Comparison of ENCODE assay signal across 26 mouse cellular contexts in genomic region chr6:82806971-82807370, GRCm38 (mm10). TPM values are rescaled to one million over a fixed set of nuclear protein-coding genes. Genes with fewer than 3 reads are reported as not detected.
DNase-seq lines count a peak whose midpoint lies in the region; ATAC-seq and TF ChIP-seq lines count a peak whose summit lies in the region.
"Had no signal": no experiment of that assay in that cellular context is flagged by ENCODE, and none has a peak within 500 bp of the region (broad histone marks: within the 10 kb centered on the region; RNA-seq: fewer than 3 reads in every experiment).

No protein-coding gene starts in this region.

- 44% methylated on average over 3 of the region's 3 CpGs for WGBS in embryonic facial prominence, embryonic 14.5 days
- 70% methylated on average over 3 of the region's 3 CpGs for WGBS in embryonic facial prominence, embryonic 10.5 days
- 61% methylated on average over 3 of the region's 3 CpGs for WGBS in heart, embryonic 11.5 days (ENCODE audit: insufficient replicate concordance)
- 76% methylated on average over 3 of the region's 3 CpGs for WGBS in stomach, embryonic 16.5 days
- WGBS in stomach, postnatal 0 days: 67% methylated on average over 3 of the region's 3 CpGs
- 50% methylated on average over 3 of the region's 3 CpGs for WGBS in lung, postnatal 0 days

- no peaks in the 10 kb centered on the region for H3K36me3 ChIP-seq in embryonic facial prominence, embryonic 14.5 days (ENCODE audit: control insufficient read depth, insufficient read depth, low read length)
- no peaks in the 10 kb centered on the region for H3K36me3 ChIP-seq in embryonic facial prominence, embryonic 10.5 days (replicated peaks)
- H3K36me3 ChIP-seq in heart, embryonic 11.5 days (ENCODE audit: control insufficient read depth, insufficient read depth, low read length): no peaks in the 10 kb centered on the region
- H3K36me3 ChIP-seq in stomach, embryonic 16.5 days (ENCODE audit: control insufficient read depth, insufficient read depth, low read length): no peaks in the 10 kb centered on the region
- H3K36me3 ChIP-seq in stomach, postnatal 0 days (ENCODE audit: control insufficient read depth, insufficient read depth, low read length): no peaks in the 10 kb centered on the region
- no peaks in the 10 kb centered on the region for H3K36me3 ChIP-seq in lung, postnatal 0 days (ENCODE audit: insufficient read depth, low read length)
- H3K36me3 ChIP-seq: embryonic facial prominence, embryonic 15.5 days; forebrain, embryonic 12.5 days; G1E; heart, embryonic 15.5 days; hindbrain, embryonic 15.5 days; limb, embryonic 13.5 days; liver, embryonic 15.5 days; midbrain, embryonic 10.5 days; midbrain, embryonic 15.5 days; neural tube, embryonic 15.5 days had no signal

- H3K4me3 ChIP-seq in embryonic facial prominence, embryonic 14.5 days (ENCODE audit: low read depth, low read length): no peak overlapping the region
- H3K4me3 ChIP-seq in embryonic facial prominence, embryonic 10.5 days: no peak overlapping the region
- no peak overlapping the region for H3K4me3 ChIP-seq in heart, embryonic 11.5 days (ENCODE audit: low read depth, low read length)
- no peak overlapping the region for H3K4me3 ChIP-seq in stomach, embryonic 16.5 days (replicated peaks; ENCODE audit: low read length)
- no peak overlapping the region for H3K4me3 ChIP-seq in stomach, postnatal 0 days (ENCODE audit: low read depth, low read length)
- no peak overlapping the region for H3K4me3 ChIP-seq in lung, postnatal 0 days (ENCODE audit: low read depth, low read length)
- H3K4me3 ChIP-seq: embryonic facial prominence, embryonic 15.5 days; forebrain, embryonic 12.5 days; heart, embryonic 15.5 days; hindbrain, embryonic 15.5 days; limb, embryonic 13.5 days; liver, embryonic 15.5 days; midbrain, embryonic 10.5 days; midbrain, embryonic 15.5 days; neural tube, embryonic 15.5 days had no signal

- DNase-seq in embryonic facial prominence, embryonic 14.5 days (ENCODE audit: low spot score): no peak
- DNase-seq in embryonic facial prominence, embryonic 10.5 days (ENCODE audit: low spot score): no peak
- no peak for DNase-seq in heart, adult 8-10 months (ENCODE audit: low spot score)
- no peak for DNase-seq in stomach, postnatal 0 days (ENCODE audit: low spot score)
- peak; percentile 21 to 29 for DNase-seq in gastrocnemius, postnatal 36 days
- DNase-seq in lung, postnatal 0 days (ENCODE audit: low spot score): no peak
- DNase-seq: cerebellum, adult 18-20 months; forebrain, postnatal 0 days; heart, adult 18-20 months; kidney, adult 2 months; thymus, adult 18-20 months; thymus, postnatal 36 days had no signal

- no peak for TF ChIP-seq CTCF in stomach, postnatal 0 days (IDR thresholded peaks at IDR 0.05; ENCODE audit: low read depth)
- TF ChIP-seq CTCF in lung, postnatal 0 days (IDR thresholded peaks at IDR 0.05): no peak

- no peaks in the 10 kb centered on the region for H3K9me3 ChIP-seq in embryonic facial prominence, embryonic 14.5 days (ENCODE audit: control insufficient read depth, low read length)
- no peaks in the 10 kb centered on the region for H3K9me3 ChIP-seq in embryonic facial prominence, embryonic 10.5 days
- H3K9me3 ChIP-seq in heart, embryonic 11.5 days (replicated peaks; ENCODE audit: control insufficient read depth, low read length): no peaks in the 10 kb centered on the region
- H3K9me3 ChIP-seq in stomach, embryonic 16.5 days (replicated peaks; ENCODE audit: control insufficient read depth, low read length): no peaks in the 10 kb centered on the region
- H3K9me3 ChIP-seq in stomach, postnatal 0 days (ENCODE audit: control insufficient read depth, low read length): no peaks in the 10 kb centered on the region
- no peaks in the 10 kb centered on the region for H3K9me3 ChIP-seq in lung, postnatal 0 days (ENCODE audit: low read length)
- H3K9me3 ChIP-seq: embryonic facial prominence, embryonic 15.5 days; forebrain, embryonic 12.5 days; G1E; heart, embryonic 15.5 days; hindbrain, embryonic 15.5 days; limb, embryonic 13.5 days; liver, embryonic 15.5 days; midbrain, embryonic 10.5 days; midbrain, embryonic 15.5 days; neural tube, embryonic 15.5 days had no signal

- no peak overlapping the region for H3K9ac ChIP-seq in embryonic facial prominence, embryonic 14.5 days (ENCODE audit: low read depth, low read length)
- H3K9ac ChIP-seq in heart, embryonic 11.5 days (ENCODE audit: low read depth, low read length): no peak overlapping the region
- no peak overlapping the region for H3K9ac ChIP-seq in stomach, embryonic 16.5 days (ENCODE audit: low read length)
- H3K9ac ChIP-seq in stomach, postnatal 0 days (ENCODE audit: low read length): no peak overlapping the region
- H3K9ac ChIP-seq in lung, postnatal 0 days (replicated peaks; ENCODE audit: low read depth): no peak overlapping the region
- H3K9ac ChIP-seq: embryonic facial prominence, embryonic 15.5 days; forebrain, embryonic 12.5 days; forebrain, postnatal 0 days; heart, embryonic 15.5 days; hindbrain, embryonic 15.5 days; limb, embryonic 13.5 days; liver, embryonic 15.5 days; lung, embryonic 14.5 days; midbrain, embryonic 15.5 days; neural tube, embryonic 15.5 days had no signal

- H3K27ac ChIP-seq in embryonic facial prominence, embryonic 14.5 days (replicated peaks; ENCODE audit: low read depth, low read length): no peak overlapping the region
- H3K27ac ChIP-seq in embryonic facial prominence, embryonic 10.5 days (replicated peaks): no peak overlapping the region
- no peak overlapping the region for H3K27ac ChIP-seq in heart, embryonic 11.5 days (ENCODE audit: low read depth, low read length)
- no peak overlapping the region for H3K27ac ChIP-seq in stomach, embryonic 16.5 days (ENCODE audit: low read length)
- no peak overlapping the region; the same call in 1 of the 2 replicates for H3K27ac ChIP-seq in stomach, postnatal 0 days (replicated peaks)
- no peak overlapping the region for H3K27ac ChIP-seq in lung, postnatal 0 days (ENCODE audit: low read length)
- H3K27ac ChIP-seq: embryonic facial prominence, embryonic 15.5 days; forebrain, embryonic 12.5 days; heart, embryonic 15.5 days; hindbrain, embryonic 15.5 days; limb, embryonic 13.5 days; liver, embryonic 15.5 days; midbrain, embryonic 10.5 days; midbrain, embryonic 15.5 days; neural tube, embryonic 15.5 days had no signal

- no peak overlapping the region for H3K4me2 ChIP-seq in embryonic facial prominence, embryonic 14.5 days (ENCODE audit: low read depth, low read length)
- no peak overlapping the region for H3K4me2 ChIP-seq in heart, embryonic 11.5 days
- no peak overlapping the region for H3K4me2 ChIP-seq in stomach, embryonic 16.5 days (ENCODE audit: low read depth, low read length)
- H3K4me2 ChIP-seq in stomach, postnatal 0 days (replicated peaks; ENCODE audit: low read depth): no peak overlapping the region
- no peak overlapping the region for H3K4me2 ChIP-seq in lung, postnatal 0 days (replicated peaks; ENCODE audit: low read depth, low read length)
- H3K4me2 ChIP-seq: embryonic facial prominence, embryonic 15.5 days; forebrain, embryonic 12.5 days; heart, embryonic 15.5 days; hindbrain, embryonic 15.5 days; limb, embryonic 13.5 days; liver, embryonic 15.5 days; lung, embryonic 14.5 days; midbrain, embryonic 15.5 days; neural tube, embryonic 15.5 days had no signal

- intact Hi-C loops in gastrocnemius, postnatal 36 days (cut with DNase I): loop anchor here (5.0 kb wide), 2 partner anchors 35 to 65 kb away; partner anchors contain the start of gene Hk2

- TF ChIP-seq EP300 in stomach, postnatal 0 days (optimal IDR thresholded peaks at IDR 0.05): no peak
- no peak for TF ChIP-seq EP300 in lung, postnatal 0 days (IDR thresholded peaks at IDR 0.05)

- H3K4me1 ChIP-seq in embryonic facial prominence, embryonic 14.5 days (ENCODE audit: control insufficient read depth, insufficient read depth, low read length): no peaks in the 10 kb centered on the region
- H3K4me1 ChIP-seq in embryonic facial prominence, embryonic 10.5 days: no peaks in the 10 kb centered on the region
- H3K4me1 ChIP-seq in heart, embryonic 11.5 days (ENCODE audit: control insufficient read depth, insufficient read depth, low read length): no peaks in the 10 kb centered on the region
- no peaks in the 10 kb centered on the region for H3K4me1 ChIP-seq in stomach, embryonic 16.5 days (ENCODE audit: control insufficient read depth, insufficient read depth, low read length)
- H3K4me1 ChIP-seq in stomach, postnatal 0 days (replicated peaks; ENCODE audit: control insufficient read depth, insufficient read depth): no peaks in the 10 kb centered on the region; the same call in 1 of the 2 replicates
- H3K4me1 ChIP-seq in lung, postnatal 0 days (ENCODE audit: insufficient read depth, low read depth, low read length): no peaks in the 10 kb centered on the region
- H3K4me1 ChIP-seq: embryonic facial prominence, embryonic 15.5 days; forebrain, embryonic 12.5 days; hindbrain, embryonic 15.5 days; midbrain, embryonic 10.5 days; midbrain, embryonic 15.5 days; neural tube, embryonic 15.5 days had no signal

- H3K27me3 ChIP-seq in embryonic facial prominence, embryonic 14.5 days (replicated peaks; ENCODE audit: control insufficient read depth, insufficient read depth, low read length): no peaks in the 10 kb centered on the region
- H3K27me3 ChIP-seq in embryonic facial prominence, embryonic 10.5 days (replicated peaks; ENCODE audit: low read depth, poor library complexity, severe bottlenecking): no peaks in the 10 kb centered on the region
- H3K27me3 ChIP-seq in heart, embryonic 11.5 days (ENCODE audit: control insufficient read depth, insufficient read depth, low read length): no peaks in the 10 kb centered on the region
- no peaks in the 10 kb centered on the region for H3K27me3 ChIP-seq in stomach, embryonic 16.5 days (ENCODE audit: control insufficient read depth, insufficient read depth, low read length)
- no peaks in the 10 kb centered on the region for H3K27me3 ChIP-seq in stomach, postnatal 0 days (ENCODE audit: control insufficient read depth, insufficient read depth, low read length)
- H3K27me3 ChIP-seq in lung, postnatal 0 days (replicated peaks; ENCODE audit: insufficient read depth, low read length): no peaks in the 10 kb centered on the region
- H3K27me3 ChIP-seq: embryonic facial prominence, embryonic 15.5 days; forebrain, embryonic 12.5 days; heart, embryonic 15.5 days; hindbrain, embryonic 15.5 days; limb, embryonic 13.5 days; liver, embryonic 15.5 days; midbrain, embryonic 15.5 days; neural tube, embryonic 15.5 days had no signal

- ATAC-seq in embryonic facial prominence, embryonic 14.5 days (ENCODE audit: low read depth): 0 out of 2 replicates have a peak, but pooled peaks have one; percentile 26
- ATAC-seq in heart, embryonic 11.5 days (replicated peaks; ENCODE audit: insufficient number of reproducible peaks, low FRiP score, low TSS enrichment): 0 out of 2 replicates have a peak, but pooled peaks have one; percentile 10
- 0 out of 2 replicates have a peak, but pooled peaks have one; percentile 18 for ATAC-seq in stomach, embryonic 16.5 days (ENCODE audit: insufficient read depth, low FRiP score)
- ATAC-seq in stomach, postnatal 0 days (ENCODE audit: low FRiP score, low TSS enrichment): no peak
- ATAC-seq in lung, postnatal 0 days: no peak
- ATAC-seq: forebrain, postnatal 0 days; inflammation-experienced regulatory T-cells, adult 6 months; midbrain, embryonic 15.5 days had no signal

RNA-seq across cellular contexts. Expression of gene Hk2, which starts 32.7 kb away (rescaled TPM):
- 16.7 and 17.7 TPM in 2 replicates for polyA plus RNA-seq in embryonic facial prominence, embryonic 14.5 days (2014; fragmentation: Nextera tagmentation; extraction: Ambion mirVana)
- polyA plus RNA-seq in embryonic facial prominence, embryonic 10.5 days (2016; fragmentation: Nextera tagmentation; extraction: Ambion mirVana): 27.7 and 32.3 TPM in 2 replicates
- polyA plus RNA-seq in heart, embryonic 11.5 days (2014; fragmentation: Nextera tagmentation; extraction: Ambion mirVana): 44.3 and 49.5 TPM in 2 replicates
- 100 to 1,000 TPM; 393 to 406 (median 396) TPM for total RNA-seq in heart, adult 8-10 months (2022)
- polyA plus RNA-seq in stomach, embryonic 16.5 days (2015; fragmentation: Nextera tagmentation; extraction: Ambion mirVana): 24.2 and 31.3 TPM in 2 replicates
- polyA plus RNA-seq in stomach, postnatal 0 days (2015; fragmentation: Nextera tagmentation; extraction: Ambion mirVana): 7.1 and 8.9 TPM in 2 replicates
- total RNA-seq in gastrocnemius, postnatal 36 days (2021): 100 to 1,000 TPM; 208 to 209 TPM
- 4.8 and 5.4 TPM in 2 replicates for polyA plus RNA-seq in lung, postnatal 0 days (2015; fragmentation: Nextera tagmentation; extraction: Ambion mirVana)

Comparison
In these comparisons a context has a peak if more than half of its experiments do, and no peak if none do; other contexts are left out.
1. ATAC-seq: peak in embryonic facial prominence, embryonic 14.5 days (single experiment), heart, embryonic 11.5 days (single experiment) and stomach, embryonic 16.5 days (single experiment); none in stomach, postnatal 0 days (single experiment) and lung, postnatal 0 days (single experiment).
2. DNase-seq: peak in gastrocnemius, postnatal 36 days (2 of 2); none in embryonic facial prominence, embryonic 14.5 days (single experiment), embryonic facial prominence, embryonic 10.5 days (single experiment), heart, adult 8-10 months (single experiment), stomach, postnatal 0 days (single experiment) and lung, postnatal 0 days (single experiment).